In genomic region chr10:42274712-42275400, GRCm38 (mm10) we compare ENCODE assay signal across 8 mouse cellular contexts. TPM values are rescaled to one million over a fixed set of nuclear protein-coding genes. Genes with fewer than 3 reads are reported as not detected.
DNase-seq lines count a peak whose midpoint lies in the region; ATAC-seq and TF ChIP-seq lines count a peak whose summit lies in the region.

No protein-coding gene starts in this region.

- peak overlapping the region; percentile 74 for H3K4me3 ChIP-seq in lung, embryonic 14.5 days (ENCODE audit: low read depth, low read length)
- H3K4me3 ChIP-seq in heart, embryonic 10.5 days = peak overlapping the region; percentile 90
- peak overlapping the region; percentile 91 for H3K4me3 ChIP-seq in midbrain, embryonic 10.5 days
- peak overlapping the region; percentile 91 for H3K4me3 ChIP-seq in stomach, embryonic 16.5 days (replicated peaks; ENCODE audit: low read length)

- DNase-seq in lung, embryonic 14.5 days = peak; percentile 42
- DNase-seq in lung, postnatal 36 days = no peak
- peak; percentile 42 for DNase-seq in cerebellum, adult 9-10 months
- no peak for DNase-seq in heart, embryonic 10.5 days (ENCODE audit: low spot score)
- DNase-seq in kidney, postnatal 14 days = peak; percentile 28
- peak; percentile 57 for DNase-seq in midbrain, embryonic 10.5 days (ENCODE audit: low spot score)
- DNase-seq in ovary, postnatal 14 days (ENCODE audit: low spot score) = no peak

- no peaks in the 10 kb centered on the region for H3K27me3 ChIP-seq in lung, embryonic 14.5 days (ENCODE audit: insufficient read depth, low read length)
- peaks cover 7% of the 10 kb centered on the region; the same call in 1 of the 2 replicates for H3K27me3 ChIP-seq in heart, embryonic 10.5 days (ENCODE audit: insufficient read depth, poor library complexity, severe bottlenecking)
- H3K27me3 ChIP-seq in midbrain, embryonic 10.5 days (ENCODE audit: low read depth, poor library complexity, severe bottlenecking) = peaks cover 47% of the 10 kb centered on the region
- H3K27me3 ChIP-seq in stomach, embryonic 16.5 days (ENCODE audit: control insufficient read depth, insufficient read depth, low read length) = no peaks in the 10 kb centered on the region

- TF ChIP-seq CTCF in lung, embryonic 14.5 days (IDR thresholded peaks at IDR 0.05; ENCODE audit: low read depth) = no peak

- H3K36me3 ChIP-seq in lung, embryonic 14.5 days (ENCODE audit: insufficient read depth) = peaks cover 21% of the 10 kb centered on the region
- H3K36me3 ChIP-seq in heart, embryonic 10.5 days = no peaks in the 10 kb centered on the region
- no peaks in the 10 kb centered on the region for H3K36me3 ChIP-seq in midbrain, embryonic 10.5 days
- peaks cover under 1% of the 10 kb centered on the region; the same call in 1 of the 2 replicates for H3K36me3 ChIP-seq in stomach, embryonic 16.5 days (ENCODE audit: control insufficient read depth, insufficient read depth, low read length)

- H3K4me1 ChIP-seq in lung, embryonic 14.5 days (ENCODE audit: insufficient read depth) = peaks cover 18% of the 10 kb centered on the region
- H3K4me1 ChIP-seq in heart, embryonic 10.5 days = peaks cover 52% of the 10 kb centered on the region
- H3K4me1 ChIP-seq in midbrain, embryonic 10.5 days = peaks cover 60% of the 10 kb centered on the region
- peaks cover 41% of the 10 kb centered on the region for H3K4me1 ChIP-seq in stomach, embryonic 16.5 days (ENCODE audit: control insufficient read depth, insufficient read depth, low read length)

- peak overlapping the region; percentile 81 for H3K9ac ChIP-seq in lung, embryonic 14.5 days
- H3K9ac ChIP-seq in stomach, embryonic 16.5 days (ENCODE audit: low read length) = peak overlapping the region; percentile 92

- H3K4me2 ChIP-seq in lung, embryonic 14.5 days = peak overlapping the region; percentile 99
- H3K4me2 ChIP-seq in stomach, embryonic 16.5 days (ENCODE audit: low read depth, low read length) = peak overlapping the region; percentile 89

- WGBS in lung, embryonic 14.5 days = 1% methylated on average over 65 of the region's 65 CpGs
- under 1% methylated on average over 65 of the region's 65 CpGs for WGBS in heart, embryonic 10.5 days
- under 1% methylated on average over 65 of the region's 65 CpGs for WGBS in midbrain, embryonic 10.5 days
- WGBS in stomach, embryonic 16.5 days = 5% methylated on average over 65 of the region's 65 CpGs

- H3K27ac ChIP-seq in lung, embryonic 14.5 days (ENCODE audit: low read depth) = peak overlapping the region; percentile 96
- peak overlapping the region; percentile 94 for H3K27ac ChIP-seq in heart, embryonic 10.5 days
- H3K27ac ChIP-seq in midbrain, embryonic 10.5 days (replicated peaks) = peak overlapping the region; percentile 95
- peak overlapping the region; percentile 98 for H3K27ac ChIP-seq in stomach, embryonic 16.5 days (ENCODE audit: low read length)

- no peaks in the 10 kb centered on the region for H3K9me3 ChIP-seq in lung, embryonic 14.5 days (ENCODE audit: low read depth, low read length)
- no peaks in the 10 kb centered on the region for H3K9me3 ChIP-seq in heart, embryonic 10.5 days
- no peaks in the 10 kb centered on the region for H3K9me3 ChIP-seq in midbrain, embryonic 10.5 days (replicated peaks)
- no peaks in the 10 kb centered on the region for H3K9me3 ChIP-seq in stomach, embryonic 16.5 days (replicated peaks; ENCODE audit: control insufficient read depth, low read length)

- no peak for ATAC-seq in lung, embryonic 14.5 days (ENCODE audit: insufficient read depth)
- no peak for ATAC-seq in stomach, embryonic 16.5 days (ENCODE audit: insufficient read depth, low FRiP score)

RNA-seq across cellular contexts. Expression of gene Foxo3, which starts 1.7 kb away (rescaled TPM):
- polyA plus RNA-seq in lung, embryonic 14.5 days (2014; fragmentation: Nextera tagmentation; extraction: Ambion mirVana) = 9.0 and 9.4 TPM in 2 replicates
- polyA plus RNA-seq in heart, embryonic 10.5 days (2016; fragmentation: Nextera tagmentation; extraction: Ambion mirVana) = 3.4 and 4.3 TPM in 2 replicates
- polyA plus RNA-seq in midbrain, embryonic 10.5 days (2016; fragmentation: Nextera tagmentation; extraction: Ambion mirVana) = 2.4 TPM in 2 replicates
- polyA plus RNA-seq in stomach, embryonic 16.5 days (2015; fragmentation: Nextera tagmentation; extraction: Ambion mirVana) = 7.2 and 7.6 TPM in 2 replicates

Comparison
In these comparisons a context has a peak if more than half of its experiments do, and no peak if none do; other contexts are left out.
1. DNase-seq: peak in lung, embryonic 14.5 days (single experiment), cerebellum, adult 9-10 months (single experiment), kidney, postnatal 14 days (single experiment) and midbrain, embryonic 10.5 days (single experiment); none in lung, postnatal 36 days (single experiment), heart, embryonic 10.5 days (single experiment) and ovary, postnatal 14 days (single experiment).
2. Peak in every context shown above with its lines, with median percentiles within 50 percentile points of each other: H3K27ac ChIP-seq and H3K4me3 ChIP-seq.